14 mouse cellular contexts compared by ENCODE assay signal in the genomic region with DNA sequence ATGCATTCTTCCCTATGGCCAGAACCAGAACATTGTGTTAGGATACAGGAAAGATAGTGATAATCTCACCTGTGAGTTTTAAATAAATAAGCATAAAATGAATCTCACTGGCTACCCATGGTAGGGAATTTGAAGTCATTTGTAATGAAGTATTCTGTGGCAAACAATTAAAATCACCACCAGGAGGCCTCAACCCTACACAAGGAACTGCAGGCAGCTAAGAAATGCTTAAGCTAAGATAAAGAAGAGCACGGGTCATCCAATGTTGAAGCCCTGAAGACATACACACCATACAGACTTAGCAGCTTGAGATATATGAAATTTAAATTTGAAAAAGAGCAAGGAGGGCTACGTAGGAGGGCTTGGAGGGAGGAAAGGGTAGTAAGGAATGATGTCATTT. TPM values are rescaled to one million over a fixed set of nuclear protein-coding genes. Genes with fewer than 3 reads are reported as not detected.
DNase-seq lines count a peak whose midpoint lies in the region; ATAC-seq and TF ChIP-seq lines count a peak whose summit lies in the region.
"Had no signal": no experiment of that assay in that cellular context is flagged by ENCODE, and none has a peak within 500 bp of the region (broad histone marks: within the 10 kb centered on the region; RNA-seq: fewer than 3 reads in every experiment).

No protein-coding gene starts in this region.

- no peak overlapping the region for H3K9ac ChIP-seq in heart, adult 2 months (ENCODE audit: low read depth, low read length)
- H3K9ac ChIP-seq in liver, embryonic 14.5 days (replicated peaks) = no peak overlapping the region
- no peak overlapping the region for H3K9ac ChIP-seq in liver, embryonic 12.5 days
- H3K9ac ChIP-seq: hindbrain, embryonic 14.5 days; kidney, embryonic 15.5 days had no signal

- no peaks in the 10 kb centered on the region for H3K9me3 ChIP-seq in liver, embryonic 14.5 days (ENCODE audit: control insufficient read depth, low read length)
- no peaks in the 10 kb centered on the region for H3K9me3 ChIP-seq in liver, embryonic 12.5 days (replicated peaks)
- no peaks in the 10 kb centered on the region for H3K9me3 ChIP-seq in E14TG2a.4 (ENCODE audit: low read length)
- H3K9me3 ChIP-seq: kidney, embryonic 15.5 days; megakaryocyte, embryonic 14.5 days had no signal

- DNase-seq in heart, adult 2 months = no peak
- DNase-seq in heart, adult 18-20 months = no peak
- DNase-seq in liver, embryonic 14.5 days (ENCODE audit: low read depth in 3 of 3, low spot score in 3 of 3) = no peak
- no peak for DNase-seq in ovary, adult 18-20 months (ENCODE audit: low spot score)
- no peak for DNase-seq in yolk sac, embryonic 10.5 days (ENCODE audit: low spot score)
- DNase-seq: cerebellum, adult 9-10 months; left cerebral cortex, postnatal 4 days; thymus, postnatal 4 days had no signal

- 59% methylated on average over 2 of the region's 2 CpGs for WGBS in heart, adult 2 months
- WGBS in liver, embryonic 14.5 days (ENCODE audit: insufficient replicate concordance) = 38% methylated on average over 2 of the region's 2 CpGs
- WGBS in liver, embryonic 12.5 days (ENCODE audit: insufficient replicate concordance) = 46% methylated on average over 2 of the region's 2 CpGs

- no peak for ATAC-seq in liver, embryonic 14.5 days (ENCODE audit: insufficient read depth)
- ATAC-seq in liver, embryonic 12.5 days = no peak
- 0 out of 2 replicates have a peak, but pooled peaks have one; percentile 14 for ATAC-seq in megakaryocyte progenitor cell, adult 5-6 weeks (replicated peaks; ENCODE audit: poor library complexity)

- no peak overlapping the region for H3K4me2 ChIP-seq in liver, embryonic 14.5 days (ENCODE audit: low read depth)
- H3K4me2 ChIP-seq in liver, embryonic 12.5 days = no peak overlapping the region
- H3K4me2 ChIP-seq: hindbrain, embryonic 14.5 days; kidney, embryonic 15.5 days had no signal

- no peak overlapping the region for H3K27ac ChIP-seq in heart, adult 2 months
- H3K27ac ChIP-seq in liver, embryonic 14.5 days = no peak overlapping the region
- no peak overlapping the region for H3K27ac ChIP-seq in liver, embryonic 12.5 days
- H3K27ac ChIP-seq: hindbrain, embryonic 14.5 days; kidney, embryonic 15.5 days had no signal

- H3K36me3 ChIP-seq in heart, adult 2 months (ENCODE audit: control insufficient read depth, insufficient read depth, low read length) = no peaks in the 10 kb centered on the region; the same call in 1 of the 2 replicates
- H3K36me3 ChIP-seq in liver, embryonic 14.5 days (replicated peaks; ENCODE audit: control insufficient read depth, insufficient read depth, low read depth) = no peaks in the 10 kb centered on the region
- H3K36me3 ChIP-seq in liver, embryonic 12.5 days = no peaks in the 10 kb centered on the region
- H3K36me3 ChIP-seq in E14TG2a.4 (ENCODE audit: insufficient read depth, low read length) = no peaks in the 10 kb centered on the region
- H3K36me3 ChIP-seq: kidney, embryonic 15.5 days had no signal

- intact Hi-C loops in heart, adult 2 months (cut with DNase I) = loop anchor here (5.0 kb wide), 1 partner anchor 121 kb away; the partner anchor contains the start of genes Gm9922 and Lmo7

- TF ChIP-seq POLR2A in heart, adult 2 months (IDR thresholded peaks at IDR 0.05; ENCODE audit: insufficient read depth, low read depth, low read length) = no peak

- no peak for TF ChIP-seq EP300 in heart, adult 2 months (IDR thresholded peaks at IDR 0.05; ENCODE audit: insufficient read depth, low read depth, low read length)
- no peak for TF ChIP-seq EP300 in liver, embryonic 14.5 days (IDR thresholded peaks at IDR 0.05; ENCODE audit: low read depth)

- no peaks in the 10 kb centered on the region; the same call in 1 of the 2 replicates for H3K4me1 ChIP-seq in heart, adult 2 months (ENCODE audit: control insufficient read depth, insufficient read depth, low read length)
- no peaks in the 10 kb centered on the region for H3K4me1 ChIP-seq in liver, embryonic 14.5 days (replicated peaks; ENCODE audit: control insufficient read depth in 2 of 2, insufficient read depth in 2 of 2, low read length in 1 of 2)
- H3K4me1 ChIP-seq in liver, embryonic 12.5 days = 0 out of 2 replicates have a peak, but pooled peaks cover 8% of the 10 kb centered on the region
- peaks cover 17% of the 10 kb centered on the region for H3K4me1 ChIP-seq in E14TG2a.4 (replicated peaks; ENCODE audit: low read depth, low read length)

- H3K27me3 ChIP-seq in heart, adult 2 months (ENCODE audit: control insufficient read depth, insufficient read depth, low read length) = no peaks in the 10 kb centered on the region
- peaks cover 15% of the 10 kb centered on the region for H3K27me3 ChIP-seq in liver, embryonic 14.5 days (ENCODE audit: control insufficient read depth, insufficient read depth, low read length)
- H3K27me3 ChIP-seq in liver, embryonic 12.5 days (replicated peaks) = peaks cover 20% of the 10 kb centered on the region
- peaks cover 50% of the 10 kb centered on the region for H3K27me3 ChIP-seq in E14TG2a.4 (ENCODE audit: insufficient read depth, low read length)
- H3K27me3 ChIP-seq: kidney, embryonic 15.5 days had no signal

- no peak overlapping the region for H3K4me3 ChIP-seq in heart, adult 2 months
- no peak overlapping the region for H3K4me3 ChIP-seq in liver, embryonic 14.5 days (ENCODE audit: insufficient read depth in 1 of 2, low read depth in 2 of 2, low read length in 2 of 2)
- no peak overlapping the region for H3K4me3 ChIP-seq in liver, embryonic 12.5 days
- H3K4me3 ChIP-seq in E14TG2a.4 (replicated peaks; ENCODE audit: low read length) = no peak overlapping the region
- H3K4me3 ChIP-seq: kidney, embryonic 15.5 days; megakaryocyte, embryonic 14.5 days had no signal

- H3K79me2 ChIP-seq in heart, adult 2 months (replicated peaks; ENCODE audit: control insufficient read depth, insufficient read depth, low read length) = peaks cover 2% of the 10 kb centered on the region

- TF ChIP-seq CTCF in heart, adult 2 months (IDR thresholded peaks at IDR 0.05) = peak; percentile 45
- peak; percentile 13; the same call in 1 of the 2 replicates for TF ChIP-seq CTCF in liver, embryonic 14.5 days (IDR thresholded peaks at IDR 0.05; ENCODE audit: low read depth)
- TF ChIP-seq CTCF in E14TG2a.4 (conservative IDR thresholded peaks at IDR 0.05; ENCODE audit: low read length) = peak; percentile 17; the same call in 1 of the 2 replicates

RNA-seq across cellular contexts. Expression of gene Tbc1d4, which starts 3.1 kb away (rescaled TPM):
- 10 to 100 TPM; 84.1 to 90.6 TPM for total RNA-seq in heart, adult 2 months (2021)
- 33.2 and 56.4 TPM in 2 replicates for polyA plus RNA-seq in heart, adult 2 months (2012; rRNA removed)
- total RNA-seq in heart, adult 18-20 months (2021) = 100 to 1,000 TPM in 1 of 2 experiments, 10 to 100 TPM in 1; 89.3 to 105 TPM
- polyA plus RNA-seq in liver, embryonic 14.5 days (2012; rRNA removed) = 0.69 and 0.85 TPM in 2 replicates
- polyA plus RNA-seq in liver, embryonic 14.5 days (2014; fragmentation: Nextera tagmentation; extraction: Ambion mirVana) = 1.3 and 1.9 TPM in 2 replicates
- 3.3 and 3.9 TPM in 2 replicates for polyA plus RNA-seq in liver, embryonic 12.5 days (2016; fragmentation: Nextera tagmentation; extraction: Ambion mirVana)
- total RNA-seq in megakaryocyte progenitor cell, adult 5-6 weeks (2015) = 9.4 and 11.5 TPM in 2 replicates
- 7.5 and 8.1 TPM in 2 replicates for total RNA-seq in megakaryocyte progenitor cell, adult 5-6 weeks (2017)

RNA-seq across cellular contexts. Expression of gene Commd6, which starts 34.6 kb away (rescaled TPM):
- total RNA-seq in heart, adult 2 months (2021) = 10 to 100 TPM; 24.8 to 33.6 TPM
- 14.4 and 19.9 TPM in 2 replicates for polyA plus RNA-seq in heart, adult 2 months (2012; rRNA removed)
- total RNA-seq in heart, adult 18-20 months (2021) = 10 to 100 TPM; 34.6 to 35.5 TPM
- polyA plus RNA-seq in liver, embryonic 14.5 days (2012; rRNA removed) = 14.8 and 20.2 TPM in 2 replicates
- 40.7 and 42.0 TPM in 2 replicates for polyA plus RNA-seq in liver, embryonic 14.5 days (2014; fragmentation: Nextera tagmentation; extraction: Ambion mirVana)
- 61.9 and 64.2 TPM in 2 replicates for polyA plus RNA-seq in liver, embryonic 12.5 days (2016; fragmentation: Nextera tagmentation; extraction: Ambion mirVana)
- total RNA-seq in megakaryocyte progenitor cell, adult 5-6 weeks (2015) = 45.3 and 59.3 TPM in 2 replicates
- total RNA-seq in megakaryocyte progenitor cell, adult 5-6 weeks (2017) = 21.8 and 39.9 TPM in 2 replicates

RNA-seq across cellular contexts. Expression of gene Uchl3, which starts 47.9 kb away (rescaled TPM):
- total RNA-seq in heart, adult 2 months (2021) = 10 to 100 TPM; 29.9 to 35.0 TPM
- 18.5 and 26.9 TPM in 2 replicates for polyA plus RNA-seq in heart, adult 2 months (2012; rRNA removed)
- total RNA-seq in heart, adult 18-20 months (2021) = 10 to 100 TPM; 40.0 to 42.4 TPM
- polyA plus RNA-seq in liver, embryonic 14.5 days (2012; rRNA removed) = 19.4 and 33.9 TPM in 2 replicates
- polyA plus RNA-seq in liver, embryonic 14.5 days (2014; fragmentation: Nextera tagmentation; extraction: Ambion mirVana) = 73.0 and 80.6 TPM in 2 replicates
- 108 and 119 TPM in 2 replicates for polyA plus RNA-seq in liver, embryonic 12.5 days (2016; fragmentation: Nextera tagmentation; extraction: Ambion mirVana)
- total RNA-seq in megakaryocyte progenitor cell, adult 5-6 weeks (2015) = 105 and 128 TPM in 2 replicates
- 56.0 and 81.0 TPM in 2 replicates for total RNA-seq in megakaryocyte progenitor cell, adult 5-6 weeks (2017)

Comparison
In these comparisons a context has a peak if more than half of its experiments do, and no peak if none do; other contexts are left out.
1. RNA of gene Tbc1d4, which starts 3.1 kb away (total RNA-seq): 89.3 to 105 TPM in heart, adult 18-20 months and 84.1 to 90.6 TPM in heart, adult 2 months; 7.5 to 11.5 TPM in megakaryocyte progenitor cell, adult 5-6 weeks; every median in the first group is over 4 times any median in the second.
2. Peak in every context shown above with its lines, with median percentiles within 50 percentile points of each other: CTCF ChIP-seq.